Mouse (Mus musculus) olfactory bulb, adult 2 months (tissue): Measurements from ENCODE around the gene Gm20390. TPM values are rescaled to one million over a fixed set of nuclear protein-coding genes. Genes with fewer than 3 reads are reported as not detected.
A peak's percentile ranks its signal among the peaks of the same experiment; 100 is the strongest.
"Not testable (repeated sequence)": the region's sequence is repeated elsewhere in the genome, so short reads cannot be mapped to it uniquely, and the experiment has no call there.

Experiments used
- H3K27ac ChIP-seq: fragments of 200-500 bp; 2 replicates; pipeline ENCODE4 v1.5.1; 2012; ENCODE audit warnings: low read depth, low read length; ENCODE audit not compliant: insufficient read depth
- H3K4me1 ChIP-seq: fragments of 200-500 bp; 2 replicates; pipeline ENCODE4 v1.6.1; 2012; ENCODE audit warnings: low read length; ENCODE audit not compliant: control insufficient read depth, insufficient read depth
- H3K4me3 ChIP-seq: fragments of 200-500 bp; 2 replicates; pipeline ENCODE4 v1.5.1; 2012; ENCODE audit warnings: mild to moderate bottlenecking, low read depth, low read length, moderate library complexity; ENCODE audit not compliant: insufficient read depth
- CTCF ChIP-seq: fragments of 200-500 bp; IDR thresholded peaks from 2 replicates; pipeline ENCODE4 v1.5.1; 2012; ENCODE audit warnings: low read depth, mild to moderate bottlenecking, low read length, moderate library complexity; ENCODE audit not compliant: insufficient read depth
- POLR2A ChIP-seq: fragments of 200-500 bp; IDR thresholded peaks from 2 replicates; pipeline ENCODE4 v1.6.1; 2012; ENCODE audit warnings: mild to moderate bottlenecking, low read depth, low read length, moderate library complexity; ENCODE audit not compliant: insufficient read depth
- WGBS: fragments of 180-500 bp; shearing (Covaris S2); methylation state at CpG from one replicate; pipeline ENCODE4 v1.1.7; 2018; 5-methylcytosine and 5-hydroxymethylcytosine counted together
- polyA plus RNA-seq: library from polyadenylated mRNA; stranded (reverse); fragments of >200 nt; gene quantifications from 2 replicates; pipeline ENCODE4 v1.2.4, GENCODE M21; 2012; ENCODE audit warnings: low replicate concordance; ENCODE audit not compliant: missing spikeins, insufficient read depth, insufficient read length

Gm20390 gene
- polyA plus RNA-seq, 1 experiment = not detected

GRCm38 (mm10) chr11:93955256-93956150, 12.6 kb downstream of the Gm20390 start:
- Histone ChIP-seq H3K27ac (peak overlapping the region; percentile 55), H3K4me1 (peaks cover 19% of the 10 kb centered on the region), H3K4me3 (peak overlapping the region; percentile 79)
- TF ChIP-seq POLR2A = 0 out of 2 replicates have a peak, but pooled peaks have one; percentile 29
- peak; percentile 36; the same call in 1 of the 2 replicates for TF ChIP-seq CTCF
- under 1% methylated on average over 67 of the region's 67 CpGs for WGBS

- TF ChIP-seq POLR2A (no peak), CTCF (no peak)
- whole genome bisulfite sequencing = 48% methylated on average over 13 of the region's 13 CpGs
Measured at GRCm38 (mm10) chr11:93954738-93955255, 13.3 kb downstream of the Gm20390 start.

DNA sequence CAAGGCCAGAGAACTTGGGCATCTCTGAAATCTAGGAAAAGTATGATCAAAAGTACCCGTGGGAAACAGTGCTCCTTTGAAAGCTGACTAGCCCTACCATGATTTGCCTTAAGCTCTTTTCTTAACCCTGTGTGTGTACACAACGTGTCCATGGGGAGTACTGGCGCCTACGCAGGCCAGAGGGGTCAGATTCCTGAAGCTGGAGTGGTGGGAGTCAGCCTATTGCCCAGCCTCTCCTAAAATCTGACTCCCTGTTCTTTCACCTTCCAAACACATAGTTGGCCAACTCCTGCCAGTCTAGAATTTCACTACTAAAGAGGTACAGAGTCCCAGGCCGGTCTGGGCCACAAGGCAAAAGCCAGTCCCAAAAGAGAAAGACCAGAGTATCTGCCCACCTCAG, 15.7 kb downstream of the Gm20390 start:
- 76% methylated on average over 5 of the region's 5 CpGs for WGBS
- Histone ChIP-seq H3K27ac (no peak overlapping the region), H3K4me1 (peaks cover 16% of the 10 kb centered on the region), H3K4me3 (no peak overlapping the region)
- TF ChIP-seq CTCF (no peak), POLR2A (no peak)

More at GRCm38 (mm10) chr11:93954738-93955255, 13.3 kb downstream of the Gm20390 start:
- peak overlapping the region; percentile 79 for H3K4me3 ChIP-seq
- no peak overlapping the region for H3K27ac ChIP-seq
- peaks cover 19% of the 10 kb centered on the region for H3K4me1 ChIP-seq

DNA sequence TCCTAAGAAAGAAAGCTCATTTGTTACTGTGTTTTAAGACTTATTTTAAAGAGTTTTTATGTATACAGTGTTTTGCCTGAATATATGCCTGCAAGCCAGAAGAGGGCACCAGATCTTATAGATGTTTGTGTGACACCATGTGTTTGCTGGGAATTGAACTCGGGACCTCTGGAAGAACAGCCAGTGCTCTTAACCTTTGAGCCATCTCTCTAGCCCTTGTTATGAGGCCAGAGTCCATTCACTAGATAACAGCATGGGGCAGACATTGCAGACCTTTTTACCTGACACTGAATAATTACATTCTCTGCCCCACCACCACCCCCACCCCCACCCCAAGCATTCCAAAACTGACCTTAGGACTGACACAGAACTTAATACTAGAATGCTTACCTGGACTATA, 18.0 kb downstream of the Gm20390 start:
- TF ChIP-seq POLR2A (no peak), CTCF (no peak)
- WGBS = 91% methylated on average over 1 of the region's 1 CpGs
- Histone ChIP-seq H3K4me3 (no peak overlapping the region), H3K4me1 (peaks cover 7% of the 10 kb centered on the region), H3K27ac (no peak overlapping the region)

GRCm38 (mm10) chr11:93948887-93949567, 19.1 kb downstream of the Gm20390 start:
- TF ChIP-seq POLR2A (no peak), CTCF (no peak)
- H3K27ac ChIP-seq = no peak overlapping the region
- no peak overlapping the region for H3K4me3 ChIP-seq
- 92% methylated on average over 9 of the region's 9 CpGs for WGBS
- 0 out of 2 replicates have a peak, but pooled peaks cover 3% of the 10 kb centered on the region for H3K4me1 ChIP-seq

DNA sequence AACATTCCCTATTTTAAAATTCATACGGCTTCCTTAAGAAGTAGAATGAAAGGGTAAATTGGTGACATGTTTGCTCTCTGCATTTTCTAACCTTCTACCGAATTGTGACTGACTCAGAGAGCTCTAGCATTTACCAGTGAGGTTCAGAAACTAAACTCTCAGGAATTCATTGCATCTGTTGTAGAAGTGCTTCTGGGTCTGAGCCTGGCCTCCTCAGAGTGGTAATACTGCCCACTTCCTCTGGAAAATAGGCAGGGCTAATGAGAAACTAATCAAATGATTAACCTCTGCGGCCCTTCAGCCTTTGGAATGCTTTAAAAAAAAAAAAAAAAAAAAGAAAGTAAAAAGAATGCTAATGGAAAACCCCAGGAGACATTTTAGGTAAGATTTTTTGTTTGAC, 23.1 kb downstream of the Gm20390 start:
- no peaks in the 10 kb centered on the region for H3K4me1 ChIP-seq
- 76% methylated on average over 3 of the region's 3 CpGs for WGBS
- TF ChIP-seq CTCF (no peak), POLR2A (no peak)
- no peak overlapping the region for H3K4me3 ChIP-seq
- no peak overlapping the region for H3K27ac ChIP-seq

GRCm38 (mm10) chr11:93940906-93941305, 27.2 kb downstream of the Gm20390 start:
- TF ChIP-seq POLR2A (no peak), CTCF (no peak)
- WGBS = 80% methylated on average over 2 of the region's 2 CpGs
- Histone ChIP-seq H3K4me3 (no peak overlapping the region), H3K4me1 (no peaks in the 10 kb centered on the region), H3K27ac (no peak overlapping the region)

GRCm38 (mm10) chr11:93929106-93929505, 39.0 kb downstream of the Gm20390 start:
- TF ChIP-seq CTCF (no peak), POLR2A (no peak)
- H3K4me3 ChIP-seq = no peak overlapping the region
- H3K27ac ChIP-seq = no peak overlapping the region
- no peaks in the 10 kb centered on the region for H3K4me1 ChIP-seq

GRCm38 (mm10) chr11:93915019-93915418, 53.1 kb downstream of the Gm20390 start:
- not testable (repeated sequence) for H3K4me1 ChIP-seq, H3K27ac ChIP-seq, H3K4me3 ChIP-seq
- 92% methylated on average over 2 of the region's 2 CpGs for WGBS
